Mouse (Mus musculus) limb, embryonic 13.5 days (tissue): ENCODE measurements around the gene Gm10718. TPM values are rescaled to one million over a fixed set of nuclear protein-coding genes. Genes with fewer than 3 reads are reported as not detected.
A peak's percentile ranks its signal among the peaks of the same experiment; 100 is the strongest.
"Not testable (repeated sequence)": the region's sequence is repeated elsewhere in the genome, so short reads cannot be mapped to it uniquely, and the experiment has no call there.

ENCODE experiments used
- ATAC-seq: fragments of 200-750 bp; cut with Nextera tagmentation; 2 replicates; pipeline ENCODE4 v1.8.0; 2017; ENCODE audit warnings: low read depth, moderate number of reproducible peaks, moderate TSS enrichment; ENCODE audit not compliant: low FRiP score
- H3K27ac ChIP-seq: fragments of 300-500 bp; sonication (generic); 2 replicates; pipeline ENCODE4 v1.5.1; 2015; ENCODE audit warnings: inconsistent platforms, mild to moderate bottlenecking, moderate library complexity
- H3K27me3 ChIP-seq: fragments of 300-500 bp; sonication (generic); 2 replicates; pipeline ENCODE4 v1.6.1; 2015; ENCODE audit warnings: mild to moderate bottlenecking, inconsistent platforms
- H3K36me3 ChIP-seq: fragments of 300-500 bp; sonication (generic); 2 replicates; pipeline ENCODE4 v1.6.1; 2015; ENCODE audit warnings: inconsistent platforms, mild to moderate bottlenecking, moderate library complexity
- H3K4me1 ChIP-seq: fragments of 300-500 bp; sonication (generic); 2 replicates; pipeline ENCODE4 v1.6.1; 2015; ENCODE audit warnings: inconsistent platforms
- H3K4me2 ChIP-seq: fragments of 300-500 bp; sonication (generic); replicated peaks from 2 replicates; pipeline ENCODE4 v1.6.1; 2015; ENCODE audit warnings: inconsistent platforms, mild to moderate bottlenecking, moderate library complexity
- H3K4me3 ChIP-seq: fragments of 300-500 bp; sonication (generic); 2 replicates; pipeline ENCODE4 v1.5.1; 2015; ENCODE audit warnings: moderate library complexity, mild to moderate bottlenecking, inconsistent platforms
- H3K9ac ChIP-seq: fragments of 300-500 bp; sonication (generic); 2 replicates; pipeline ENCODE4 v1.6.1; 2015; ENCODE audit warnings: mild to moderate bottlenecking, inconsistent platforms
- H3K9me3 ChIP-seq: fragments of 300-500 bp; sonication (generic); 2 replicates; pipeline ENCODE4 v1.6.1; 2016; ENCODE audit warnings: inconsistent platforms
- WGBS: fragments of 180-500 bp; shearing (Covaris S2); methylation state at CpG from one replicate; pipeline ENCODE4 v1.1.7; 2015; 5-methylcytosine and 5-hydroxymethylcytosine counted together
- microRNA-seq: library from miRNA; unstranded; fragments of <30 nt; microRNA quantifications from one replicate; pipeline ENCODE4, GENCODE M21; 2016
- polyA plus RNA-seq: library from polyadenylated mRNA; unstranded; fragments of >200 nt; fragmentation: Nextera tagmentation; extraction: Ambion mirVana; gene quantifications from 2 replicates; pipeline ENCODE4 v1.2.1, GENCODE M21; 2015

The Gm10718 gene
- polyA plus RNA-seq, 1 experiment from 2014 or later = not detected

DNA sequence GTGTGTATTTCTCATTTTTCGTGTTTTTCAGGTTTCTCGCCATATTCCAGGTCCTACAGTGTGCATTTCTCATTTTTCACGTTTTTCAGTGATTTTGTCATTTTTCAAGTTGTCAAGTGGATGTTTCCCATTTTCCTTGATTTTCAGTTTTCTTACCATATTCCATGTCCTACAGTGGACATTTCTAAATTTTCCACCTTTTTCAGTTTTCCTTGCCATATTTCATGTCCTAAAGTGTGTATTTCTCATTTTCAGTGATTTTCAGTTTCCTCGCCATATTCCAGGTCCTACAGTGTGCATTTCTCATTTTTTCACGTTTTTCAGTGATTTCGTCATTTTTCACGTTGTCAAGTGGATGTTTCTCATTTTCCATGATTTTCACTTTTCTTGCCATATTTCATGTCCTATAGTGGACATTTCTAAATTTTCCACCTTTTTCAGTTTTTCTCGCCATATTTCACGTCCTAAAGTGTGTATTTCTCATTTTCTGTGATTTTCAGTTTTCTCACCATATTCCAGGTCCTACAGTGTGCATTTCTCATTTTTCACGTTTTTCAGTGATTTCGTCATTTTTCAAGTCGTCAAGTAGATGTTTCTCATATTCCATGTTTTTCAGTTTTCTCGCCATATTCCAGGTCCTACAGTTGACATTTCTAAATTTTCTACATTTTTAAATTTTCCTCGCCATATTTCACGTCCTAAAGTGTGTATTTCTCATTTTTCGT, 6.1 kb downstream of the Gm10718 start:
- H3K4me2 ChIP-seq, H3K4me1 ChIP-seq, H3K9me3 ChIP-seq, H3K27ac ChIP-seq, H3K9ac ChIP-seq, ATAC-seq, H3K36me3 ChIP-seq, H3K27me3 ChIP-seq, H3K4me3 ChIP-seq: not testable (repeated sequence)
- WGBS = 64% methylated on average over 14 of the region's 16 CpGs

DNA sequence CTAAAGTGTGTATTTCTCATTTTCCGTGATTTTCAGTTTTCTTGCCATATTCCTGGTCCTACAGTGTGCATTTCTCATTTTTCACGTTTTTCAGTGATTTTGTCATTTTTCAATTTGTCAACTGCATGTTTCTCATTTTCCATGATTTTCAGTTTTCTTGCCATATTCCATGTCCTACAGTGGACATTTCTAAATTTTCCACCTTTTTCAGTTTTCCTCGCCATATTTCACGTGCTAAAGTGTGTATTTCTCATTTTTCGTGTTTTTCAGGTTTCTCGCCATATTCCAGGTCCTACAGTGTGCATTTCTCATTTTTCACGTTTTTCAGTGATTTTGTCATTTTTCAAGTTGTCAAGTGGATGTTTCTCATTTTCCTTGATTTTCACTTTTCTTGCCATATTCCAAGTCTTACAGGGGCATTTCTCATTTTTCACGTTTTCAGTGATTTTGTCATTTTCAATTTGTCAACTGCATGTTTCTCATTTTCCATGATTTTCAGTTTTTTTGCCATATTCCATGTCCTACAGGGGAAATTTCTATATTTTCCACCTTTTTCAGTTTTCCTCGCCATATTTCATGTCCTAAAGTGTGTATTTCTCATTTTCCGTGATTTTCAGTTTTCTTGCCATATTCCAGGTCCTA, 7.5 kb downstream of the Gm10718 start:
- not testable (repeated sequence) for H3K9ac ChIP-seq, H3K4me2 ChIP-seq, H3K9me3 ChIP-seq, H3K4me3 ChIP-seq, H3K27me3 ChIP-seq, H3K27ac ChIP-seq, H3K36me3 ChIP-seq, H3K4me1 ChIP-seq
- 0 out of 2 replicates have a peak, but pooled peaks have one; percentile 46 for ATAC-seq
- WGBS = 61% methylated on average over 2 of the region's 10 CpGs

DNA sequence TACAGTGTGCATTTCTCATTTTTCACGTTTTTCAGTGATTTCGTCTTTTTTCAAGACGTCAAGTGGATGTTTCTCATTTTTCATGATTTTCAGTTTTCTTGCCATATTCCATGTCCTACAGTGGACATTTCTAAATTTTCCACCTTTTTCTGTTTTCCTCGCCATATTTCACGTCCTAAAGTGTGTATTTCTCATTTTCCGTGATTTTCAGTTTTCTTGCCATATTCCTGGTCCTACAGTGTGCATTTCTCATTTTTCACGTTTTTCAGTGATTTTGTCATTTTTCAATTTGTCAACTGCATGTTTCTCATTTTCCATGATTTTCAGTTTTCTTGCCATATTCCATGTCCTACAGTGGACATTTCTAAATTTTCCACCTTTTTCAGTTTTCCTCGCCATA, 11.0 kb downstream of the Gm10718 start, which contains the start of gene Gm17535:
TSS of gene Gm17535 (plus strand) at position 301 of the 400 bp plus-strand sequence.
- ATAC-seq, H3K9me3 ChIP-seq, H3K4me3 ChIP-seq, H3K27me3 ChIP-seq, H3K4me1 ChIP-seq, H3K27ac ChIP-seq, H3K36me3 ChIP-seq, H3K9ac ChIP-seq, H3K4me2 ChIP-seq: not testable (repeated sequence)
- WGBS = 47% methylated on average over 1 of the region's 8 CpGs

DNA sequence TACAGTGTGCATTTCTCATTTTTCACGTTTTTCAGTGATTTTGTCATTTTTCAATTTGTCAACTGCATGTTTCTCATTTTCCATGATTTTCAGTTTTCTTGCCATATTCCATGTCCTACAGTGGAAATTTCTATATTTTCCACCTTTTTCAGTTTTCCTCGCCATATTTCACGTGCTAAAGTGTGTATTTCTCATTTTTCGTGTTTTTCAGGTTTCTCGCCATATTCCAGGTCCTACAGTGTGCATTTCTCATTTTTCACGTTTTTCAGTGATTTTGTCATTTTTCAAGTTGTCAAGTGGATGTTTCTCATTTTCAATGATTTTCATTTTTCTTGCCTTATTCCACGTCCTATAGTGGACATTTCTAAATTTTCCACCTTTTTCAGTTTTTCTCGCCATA, 13.2 kb downstream of the Gm10718 start, which contains the start of gene Gm10715:
TSS of gene Gm10715 (plus strand) at position 301 of the 400 bp plus-strand sequence.
- not testable (repeated sequence) for H3K9ac ChIP-seq

DNA sequence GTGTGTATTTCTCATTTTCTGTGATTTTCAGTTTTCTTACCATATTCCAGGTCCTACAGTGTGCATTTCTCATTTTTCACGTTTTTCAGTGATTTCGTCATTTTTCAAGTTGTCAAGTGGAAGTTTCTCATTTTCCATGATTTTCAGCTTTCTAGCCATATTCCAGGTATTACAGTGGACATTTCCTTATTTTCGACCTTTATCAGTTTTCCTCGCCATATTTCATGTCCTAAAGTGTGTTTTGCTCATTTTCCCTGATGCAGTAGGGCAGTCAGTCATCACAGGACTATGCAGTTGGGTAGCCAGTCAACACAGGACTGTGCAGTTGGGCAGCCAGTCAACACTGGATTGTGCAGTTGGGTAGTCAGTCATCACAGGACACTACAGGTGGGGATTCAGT, 14.8 kb downstream of the Gm10718 start:
- not testable (repeated sequence) for H3K4me1 ChIP-seq, H3K27me3 ChIP-seq, ATAC-seq, H3K4me2 ChIP-seq, H3K9me3 ChIP-seq, H3K27ac ChIP-seq, H3K36me3 ChIP-seq, H3K4me3 ChIP-seq, H3K9ac ChIP-seq
- 72% methylated on average over 4 of the region's 4 CpGs for WGBS

More for the DNA sequence above, 13.2 kb downstream of the Gm10718 start, which contains the start of gene Gm10715:
- ATAC-seq, H3K27ac ChIP-seq, H3K9me3 ChIP-seq, H3K27me3 ChIP-seq, H3K4me1 ChIP-seq, H3K4me3 ChIP-seq, H3K4me2 ChIP-seq, H3K36me3 ChIP-seq: not testable (repeated sequence)
- 76% methylated on average over 8 of the region's 8 CpGs for WGBS

Small RNA genes lying within 50 kb of the gene (microRNA-seq; reads per million reads assigned to microRNA genes)
- gene Mir101c = not detected

Other genes with a start within 250 kb of the Gm10718 start
- gene Gm10722, start 22.6 kb upstream of the Gm10718 start, polyA plus RNA-seq = not detected in 2 replicates
- gene Gm11168, start 20.2 kb upstream of the Gm10718 start, polyA plus RNA-seq = not detected in 2 replicates
- 0.31 TPM in 1 of 2 replicates, not detected in the other for gene Gm10721, start 10.4 kb upstream of the Gm10718 start, polyA plus RNA-seq
- gene Gm10720, start 7.9 kb upstream of the Gm10718 start, polyA plus RNA-seq = not detected in 2 replicates
- gene Gm10719, start 6.1 kb upstream of the Gm10718 start, polyA plus RNA-seq = not detected in 2 replicates
- gene Gm10717, start 1.9 kb downstream of the Gm10718 start, polyA plus RNA-seq = not detected in 2 replicates
- not detected in 2 replicates for gene Gm17535, start 11.1 kb downstream of the Gm10718 start, polyA plus RNA-seq
- gene Gm10715, start 13.3 kb downstream of the Gm10718 start, polyA plus RNA-seq = not detected in 2 replicates